Mouse (Mus musculus) urinary bladder, postnatal 36 days (tissue): ENCODE results near the gene Gna14.

Source experiments
- DNase-seq, 2 experiments: peaks; one replicate each; pipeline ENCODE4 v3.0.0; 2022; ENCODE audit warnings: low spot score in 2 of 2, mixed read lengths in 1 of 2

Gene Gna14

DNA sequence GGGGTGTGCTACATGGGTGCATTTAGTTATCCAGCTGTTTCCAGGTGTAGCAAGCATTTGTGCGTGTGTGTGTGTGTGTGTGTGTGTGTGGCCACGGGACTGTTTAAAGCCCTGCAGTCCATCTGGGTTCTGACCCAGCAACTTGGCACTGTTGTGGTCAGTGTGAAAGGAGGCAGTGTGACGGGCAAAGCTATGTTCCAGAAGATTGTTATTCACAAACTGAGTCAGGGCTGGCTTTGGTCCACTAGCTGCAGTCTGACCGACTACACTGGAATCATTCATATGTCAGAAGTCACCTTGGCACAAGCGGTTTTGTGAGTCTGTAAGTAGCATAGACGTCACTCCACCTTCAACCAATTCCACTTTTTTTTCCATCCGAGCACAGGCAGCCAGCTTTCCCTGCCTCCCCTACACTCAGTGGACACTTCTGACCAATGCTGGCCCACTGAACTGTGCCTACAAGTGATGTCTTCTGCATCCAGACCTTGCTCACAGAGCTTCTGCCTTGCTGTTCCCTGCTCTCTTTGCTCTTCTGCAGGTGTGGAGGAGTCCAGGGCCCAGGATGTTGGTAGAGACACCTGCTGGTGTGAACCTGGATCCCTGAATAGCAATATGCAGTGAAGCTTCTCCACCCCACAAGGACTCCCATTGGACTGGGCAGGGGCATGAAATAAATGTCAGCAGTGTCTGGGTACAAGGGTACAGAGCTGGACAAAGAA lies 157.9 kb downstream of the Gna14 start:
- no peak for DNase-seq

GRCm38 (mm10) chr19:16593975-16594317 lies 158.4 kb downstream of the Gna14 start:
- no peak for DNase-seq

- DNase-seq = no peak
Measured at GRCm38 (mm10) chr19:16597216-16597615, 161.7 kb downstream of the Gna14 start.

DNA sequence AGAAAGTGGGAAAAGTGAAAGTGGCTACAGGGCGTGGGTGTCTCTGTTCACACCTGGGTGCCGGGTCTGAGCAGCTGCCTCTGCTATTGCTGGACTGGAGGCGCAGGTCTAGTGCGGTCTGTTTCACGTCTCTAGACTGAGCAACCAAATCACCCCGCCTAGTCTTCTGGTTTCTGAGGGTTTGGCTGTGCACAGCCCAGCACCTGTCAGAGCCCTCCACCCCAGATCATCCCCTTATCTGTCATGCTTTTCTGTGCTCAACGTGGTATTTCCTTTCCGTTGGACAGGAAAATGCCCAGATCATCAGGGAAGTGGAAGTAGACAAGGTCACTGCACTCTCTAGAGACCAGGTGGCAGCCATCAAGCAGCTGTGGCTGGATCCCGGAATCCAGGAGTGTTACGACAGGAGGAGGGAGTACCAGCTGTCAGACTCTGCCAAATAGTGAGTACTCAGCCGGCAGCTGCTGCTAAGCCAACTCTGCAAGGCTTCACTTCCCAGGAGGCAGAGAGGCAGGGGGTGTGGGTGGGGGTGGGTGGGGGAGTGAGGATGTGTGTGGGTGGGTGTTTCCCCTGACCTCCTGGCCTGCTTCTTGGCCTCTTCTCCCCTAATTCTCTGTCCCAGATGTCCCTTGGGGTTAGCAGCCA lies 163.2 kb downstream of the Gna14 start:
- no peak for DNase-seq

- DNase-seq = peak; percentile 62 to 63
Measured at GRCm38 (mm10) chr19:16599298-16599970, 163.9 kb downstream of the Gna14 start.

GRCm38 (mm10) chr19:16602026-16602425 lies 166.5 kb downstream of the Gna14 start:
- DNase-seq = no peak

DNA sequence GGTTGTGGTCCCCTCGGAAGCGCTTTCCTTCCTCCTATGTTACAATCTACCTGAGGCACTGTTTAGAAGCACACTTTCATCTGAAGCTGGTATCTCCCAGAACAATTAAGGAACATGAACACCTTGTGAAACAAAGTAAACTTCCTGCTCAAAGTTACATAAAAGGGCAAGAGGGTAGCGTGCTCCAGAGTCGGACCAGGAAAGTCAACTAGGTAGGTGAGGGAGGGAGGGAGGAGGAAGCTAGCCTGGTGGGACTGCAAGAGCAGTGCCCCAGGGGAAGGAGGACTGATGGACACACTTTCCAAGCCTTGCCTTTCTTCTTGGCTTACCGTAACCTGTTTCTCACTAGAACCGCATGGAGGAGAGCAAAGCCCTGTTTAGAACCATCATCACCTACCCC lies 172.1 kb downstream of the Gna14 start:
- DNase-seq = no peak

- no peak for DNase-seq
Measured at GRCm38 (mm10) chr19:16623154-16623553, 187.6 kb downstream of the Gna14 start.

- no peak for DNase-seq
Measured at GRCm38 (mm10) chr19:16624994-16625393, 189.4 kb downstream of the Gna14 start.

- no peak for DNase-seq
Measured at GRCm38 (mm10) chr19:16625610-16626395, 190.2 kb downstream of the Gna14 start.
